Mouse (Mus musculus) adrenal gland, postnatal 10 days (tissue): Measurements from ENCODE around the gene Gm10251. TPM values are rescaled to one million over a fixed set of nuclear protein-coding genes. Genes with fewer than 3 reads are reported as not detected.
"Not testable (repeated sequence)": the region's sequence is repeated elsewhere in the genome, so short reads cannot be mapped to it uniquely, and the experiment has no call there.

Source experiments
- DNase-seq: peaks from one replicate; pipeline ENCODE4 v3.0.0; 2021; ENCODE audit warnings: mixed read lengths
- long read RNA-seq, 2 experiments: library from polyadenylated mRNA; stranded (forward); transcript quantifications; one replicate each; pipeline ENCODE4 v2.0.0; 2021
- total RNA-seq, 2 experiments: library from RNA; stranded (reverse); gene quantifications; 2 replicates each; pipeline ENCODE4 v1.2.3; 2021

The Gm10251 gene
- under 1 TPM in 1 of 2 experiments, not detected in 1; 0.18 TPM for total RNA-seq
- long read RNA-seq, experiment 1: 0 reads
- long read RNA-seq, experiment 2: 0 reads

- DNase-seq: not testable (repeated sequence)
Observed at GRCm38 (mm10) chr14:6684070-6684469, at the start of gene Gm10251. Gm10251 (minus strand) TSS chr14:6684170.

DNA sequence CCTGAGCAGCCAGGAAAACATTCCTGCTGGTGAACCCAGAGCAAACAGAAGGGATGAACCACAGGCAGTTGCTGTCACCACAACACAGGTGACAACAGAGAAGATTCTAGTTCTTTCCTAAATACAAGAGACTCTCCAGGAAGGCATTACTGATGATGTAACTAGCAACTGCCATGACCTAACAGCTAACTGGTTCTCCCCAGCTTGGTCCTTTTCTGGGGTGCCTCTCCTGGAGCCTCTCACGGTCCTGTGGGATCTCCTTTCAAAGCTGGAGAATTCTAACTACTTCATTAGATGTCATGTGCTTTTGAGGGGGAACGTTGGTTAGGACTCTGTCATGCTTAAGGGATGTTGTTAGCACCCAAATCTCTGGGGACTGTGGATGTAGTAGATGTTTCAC is 36.2 kb upstream of the Gm10251 start, which contains the start of gene Gm8050:
Gene Gm8050 (minus strand): TSS at position 101 of the 400 bp plus-strand sequence.
- not testable (repeated sequence) for DNase-seq

DNA sequence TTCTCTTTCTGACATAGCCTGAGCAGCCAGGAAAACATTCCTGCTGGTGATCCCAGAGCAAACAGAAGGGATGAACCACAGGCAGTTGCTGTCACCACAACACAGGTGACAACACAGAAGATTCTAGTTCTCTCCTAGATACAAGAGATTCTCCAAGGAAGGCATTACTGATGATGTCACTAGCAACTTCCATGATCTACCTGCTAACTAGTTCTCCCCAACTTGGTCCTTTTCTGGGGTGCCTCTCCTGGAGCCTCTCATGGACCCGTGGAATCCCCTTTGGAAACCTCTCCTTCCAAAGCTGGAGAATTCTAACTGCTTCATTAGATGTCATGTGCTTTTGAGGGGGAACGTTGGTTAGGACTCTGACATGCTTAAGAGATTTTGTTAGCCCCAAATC is 61.7 kb downstream of the Gm10251 start, which contains the start of gene Gm3460:
Gene Gm3460 (minus strand): TSS at position 101 of the 400 bp plus-strand sequence.
- not testable (repeated sequence) for DNase-seq

DNA sequence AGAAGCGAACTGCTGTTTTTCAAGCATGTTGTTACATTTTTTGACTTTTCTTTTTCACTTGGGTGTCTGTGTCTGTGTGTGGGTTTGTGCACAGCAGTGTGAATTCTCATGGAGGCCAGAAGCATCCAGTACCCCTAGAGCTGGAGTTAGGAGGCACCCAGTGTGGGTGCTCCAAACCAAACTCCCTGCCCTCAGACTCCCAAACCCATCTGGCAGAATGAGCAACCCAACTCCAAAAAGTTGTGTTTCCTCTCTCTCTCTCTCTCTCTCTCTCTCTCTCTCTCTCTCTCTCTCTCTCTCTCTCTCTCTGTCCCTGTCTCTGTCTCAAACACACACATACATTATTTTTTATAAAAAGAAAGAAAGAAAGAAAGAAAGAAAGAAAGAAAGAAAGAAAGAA is 77.5 kb downstream of the Gm10251 start:
- peak; percentile 3 for DNase-seq

GRCm38 (mm10) chr14:6605004-6605403 is 79.0 kb downstream of the Gm10251 start:
- not testable (repeated sequence) for DNase-seq

GRCm38 (mm10) chr14:6604551-6604950 is 79.4 kb downstream of the Gm10251 start:
- not testable (repeated sequence) for DNase-seq

DNA sequence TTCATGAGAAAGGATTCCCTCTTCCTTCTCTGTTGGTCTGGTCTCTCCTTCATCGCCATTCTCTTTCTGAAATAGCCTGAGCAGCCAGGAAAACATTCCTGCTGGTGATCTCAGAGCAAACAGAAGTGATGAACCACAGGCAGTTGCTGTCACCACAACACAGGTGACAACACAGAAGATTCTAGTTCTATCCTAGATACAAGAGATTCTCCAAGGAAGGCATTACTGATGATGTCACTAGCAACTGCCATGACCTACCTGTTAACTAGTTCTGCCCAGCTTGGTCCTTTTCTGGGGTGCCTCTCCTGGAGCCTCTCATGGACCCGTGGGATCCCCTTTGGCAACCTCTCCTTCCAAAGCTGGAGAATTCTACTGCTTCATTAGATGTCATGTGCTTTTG is 93.5 kb downstream of the Gm10251 start, which contains the start of gene Gm3629:
Gene Gm3629 (minus strand): TSS at position 101 of the 400 bp plus-strand sequence.
- DNase-seq: not testable (repeated sequence)

Other genes with a start within 250 kb of the Gm10251 start
- not detected for gene Gm3594, start 239.6 kb downstream of the Gm10251 start, total RNA-seq
- gene Gm8356, start 146.9 kb downstream of the Gm10251 start, total RNA-seq: not detected
- gene Gm3629, start 93.6 kb downstream of the Gm10251 start, total RNA-seq: under 1 TPM; 0.64 to 0.99 TPM
- not detected for gene Gm3460, start 61.8 kb downstream of the Gm10251 start, total RNA-seq
- gene Gm8050, start 36.1 kb upstream of the Gm10251 start, total RNA-seq: under 1 TPM in 1 of 2 experiments, not detected in 1; 0.45 TPM
- 1 to 10 TPM; 1.3 to 3.8 TPM for gene Gm3636, start 58.2 kb upstream of the Gm10251 start, total RNA-seq
- under 1 TPM in 1 of 2 experiments, not detected in 1; 0.15 TPM for gene Gm8362, start 90.2 kb upstream of the Gm10251 start, total RNA-seq
- gene Gm3642, start 156.1 kb upstream of the Gm10251 start, total RNA-seq: under 1 TPM in 1 of 2 experiments, not detected in 1; 0.42 TPM
- gene Gm3667, start 205.8 kb upstream of the Gm10251 start, total RNA-seq: under 1 TPM; 0.33 to 0.54 TPM